Mouse (Mus musculus) forebrain, embryonic 13.5 days (tissue): ENCODE measurements at regions not wholly inside any gene's neighbourhood (a gene's known extent, or its start where the extent isn't known, plus 50 kb on each side); places are given as distances from the start of the nearest gene placed in this dataset.

ENCODE experiments used
- ATAC-seq: fragments of 200-750 bp; cut with Nextera tagmentation; 2 replicates; pipeline ENCODE4 v1.8.0; 2017
- H3K27ac ChIP-seq: fragments of 300-500 bp; sonication (generic); 2 replicates; pipeline ENCODE4 v1.5.1; 2015; ENCODE audit warnings: inconsistent platforms, mild to moderate bottlenecking, moderate library complexity
- H3K27me3 ChIP-seq: fragments of 300-500 bp; sonication (generic); 2 replicates; pipeline ENCODE4 v1.6.1; 2015; ENCODE audit warnings: mild to moderate bottlenecking, inconsistent platforms
- H3K36me3 ChIP-seq: fragments of 300-500 bp; sonication (generic); 2 replicates; pipeline ENCODE4 v1.6.1; 2015; ENCODE audit warnings: mild to moderate bottlenecking, inconsistent platforms; ENCODE audit not compliant: poor library complexity, severe bottlenecking
- H3K4me1 ChIP-seq: fragments of 300-500 bp; sonication (generic); 2 replicates; pipeline ENCODE4 v1.6.1; 2015; ENCODE audit warnings: inconsistent platforms
- H3K4me2 ChIP-seq: fragments of 300-500 bp; sonication (generic); 2 replicates; pipeline ENCODE4 v1.6.1; 2015; ENCODE audit warnings: inconsistent platforms, mild to moderate bottlenecking, moderate library complexity
- H3K4me3 ChIP-seq: fragments of 300-500 bp; sonication (generic); 2 replicates; pipeline ENCODE4 v1.5.1; 2015; ENCODE audit warnings: mild to moderate bottlenecking, inconsistent platforms
- H3K9ac ChIP-seq: fragments of 300-500 bp; sonication (generic); 2 replicates; pipeline ENCODE4 v1.6.1; 2015; ENCODE audit warnings: mild to moderate bottlenecking, inconsistent platforms
- H3K9me3 ChIP-seq: fragments of 300-500 bp; sonication (generic); replicated peaks from 2 replicates; pipeline ENCODE4 v1.6.1; 2016; ENCODE audit warnings: inconsistent platforms
- WGBS: fragments of 180-500 bp; shearing (Covaris S2); methylation state at CpG from one replicate; pipeline ENCODE4 v1.1.7; 2015; 5-methylcytosine and 5-hydroxymethylcytosine counted together

- WGBS: 24% methylated on average over 8 of the region's 8 CpGs
- peaks cover 5% of the 10 kb centered on the region; the same call in 1 of the 2 replicates for H3K4me1 ChIP-seq
Measured at GRCm38 (mm10) chr11:111828455-111828854, 762.5 kb downstream of the Kcnj2 start.

GRCm38 (mm10) chr11:111838996-111839395 is 773.0 kb downstream of the Kcnj2 start:
- no peak for ATAC-seq
- Histone ChIP-seq H3K27me3 (no peaks in the 10 kb centered on the region), H3K27ac (no peak overlapping the region), H3K9ac (no peak overlapping the region), H3K4me3 (no peak overlapping the region), H3K4me2 (no peak overlapping the region), H3K36me3 (no peaks in the 10 kb centered on the region), H3K4me1 (peaks cover 5% of the 10 kb centered on the region), H3K9me3 (no peaks in the 10 kb centered on the region)
- WGBS: 82% methylated on average over 5 of the region's 5 CpGs

More at GRCm38 (mm10) chr11:111828455-111828854, 762.5 kb downstream of the Kcnj2 start:
- no peak overlapping the region for H3K27ac ChIP-seq
- H3K36me3 ChIP-seq: no peaks in the 10 kb centered on the region
- no peaks in the 10 kb centered on the region for H3K9me3 ChIP-seq
- no peaks in the 10 kb centered on the region for H3K27me3 ChIP-seq
- H3K4me2 ChIP-seq: no peak overlapping the region
- ATAC-seq: no peak
- H3K4me3 ChIP-seq: no peak overlapping the region
- no peak overlapping the region for H3K9ac ChIP-seq

GRCm38 (mm10) chr11:111843728-111844258 is 777.8 kb downstream of the Kcnj2 start:
- 7% methylated on average over 4 of the region's 4 CpGs for WGBS
- H3K27ac ChIP-seq: peak overlapping the region; percentile 14

GRCm38 (mm10) chr11:111844382-111845027 is 778.5 kb downstream of the Kcnj2 start:
- Histone ChIP-seq H3K27ac (peak overlapping the region; percentile 14; the same call in 1 of the 2 replicates), H3K9ac (no peak overlapping the region), H3K4me2 (no peak overlapping the region), H3K4me1 (peaks cover 15% of the 10 kb centered on the region), H3K27me3 (no peaks in the 10 kb centered on the region), H3K9me3 (no peaks in the 10 kb centered on the region), H3K36me3 (no peaks in the 10 kb centered on the region), H3K4me3 (no peak overlapping the region)
- peak; percentile 82; the same call in 1 of the 2 replicates for ATAC-seq
- 5% methylated on average over 7 of the region's 7 CpGs for WGBS

More at GRCm38 (mm10) chr11:111843728-111844258, 777.8 kb downstream of the Kcnj2 start:
- no peak overlapping the region for H3K4me3 ChIP-seq
- H3K9me3 ChIP-seq: no peaks in the 10 kb centered on the region
- no peak overlapping the region for H3K4me2 ChIP-seq
- peaks cover 15% of the 10 kb centered on the region for H3K4me1 ChIP-seq
- no peaks in the 10 kb centered on the region for H3K27me3 ChIP-seq
- H3K36me3 ChIP-seq: no peaks in the 10 kb centered on the region
- H3K9ac ChIP-seq: no peak overlapping the region
- ATAC-seq: peak; percentile 82

GRCm38 (mm10) chr11:111857288-111857687 is 791.3 kb downstream of the Kcnj2 start:
- H3K36me3 ChIP-seq: no peaks in the 10 kb centered on the region
- H3K4me2 ChIP-seq: no peak overlapping the region
- no peak overlapping the region for H3K27ac ChIP-seq
- no peaks in the 10 kb centered on the region for H3K4me1 ChIP-seq
- no peak for ATAC-seq
- H3K9ac ChIP-seq: no peak overlapping the region
- no peaks in the 10 kb centered on the region for H3K27me3 ChIP-seq
- no peak overlapping the region for H3K4me3 ChIP-seq
- no peaks in the 10 kb centered on the region for H3K9me3 ChIP-seq
- 81% methylated on average over 2 of the region's 2 CpGs for WGBS

- WGBS: 79% methylated on average over 5 of the region's 5 CpGs
- H3K4me1 ChIP-seq: no peaks in the 10 kb centered on the region
Measured at GRCm38 (mm10) chr11:111858111-111858510, 792.1 kb downstream of the Kcnj2 start.

GRCm38 (mm10) chr11:111865143-111865542 is 799.2 kb downstream of the Kcnj2 start:
- Histone ChIP-seq H3K9ac (no peak overlapping the region), H3K27ac (no peak overlapping the region), H3K4me3 (no peak overlapping the region), H3K9me3 (no peaks in the 10 kb centered on the region), H3K27me3 (no peaks in the 10 kb centered on the region), H3K4me2 (no peak overlapping the region), H3K4me1 (no peaks in the 10 kb centered on the region), H3K36me3 (no peaks in the 10 kb centered on the region)
- no peak for ATAC-seq
- WGBS: 47% methylated on average over 1 of the region's 1 CpGs

More at GRCm38 (mm10) chr11:111858111-111858510, 792.1 kb downstream of the Kcnj2 start:
- Histone ChIP-seq H3K9ac (no peak overlapping the region), H3K36me3 (no peaks in the 10 kb centered on the region), H3K4me3 (no peak overlapping the region), H3K27me3 (no peaks in the 10 kb centered on the region), H3K4me2 (no peak overlapping the region), H3K9me3 (no peaks in the 10 kb centered on the region), H3K27ac (no peak overlapping the region)
- no peak for ATAC-seq

- Histone ChIP-seq H3K9me3 (no peaks in the 10 kb centered on the region), H3K4me3 (no peak overlapping the region), H3K9ac (no peak overlapping the region), H3K4me2 (no peak overlapping the region), H3K27ac (no peak overlapping the region), H3K36me3 (no peaks in the 10 kb centered on the region), H3K4me1 (no peaks in the 10 kb centered on the region), H3K27me3 (no peaks in the 10 kb centered on the region)
- ATAC-seq: no peak
- WGBS: 92% methylated on average over 4 of the region's 4 CpGs
Measured at GRCm38 (mm10) chr11:111875406-111875805, 809.4 kb downstream of the Kcnj2 start.

GRCm38 (mm10) chr11:111880146-111880545 is 814.2 kb downstream of the Kcnj2 start:
- no peak overlapping the region for H3K27ac ChIP-seq
- H3K4me1 ChIP-seq: no peaks in the 10 kb centered on the region
- WGBS: 94% methylated on average over 6 of the region's 6 CpGs
- no peaks in the 10 kb centered on the region for H3K36me3 ChIP-seq
- no peaks in the 10 kb centered on the region for H3K27me3 ChIP-seq
- H3K4me3 ChIP-seq: no peak overlapping the region
- no peak for ATAC-seq
- no peak overlapping the region for H3K9ac ChIP-seq
- no peaks in the 10 kb centered on the region for H3K9me3 ChIP-seq
- H3K4me2 ChIP-seq: no peak overlapping the region

- Histone ChIP-seq H3K27ac (no peak overlapping the region), H3K4me2 (no peak overlapping the region), H3K27me3 (no peaks in the 10 kb centered on the region), H3K9me3 (no peaks in the 10 kb centered on the region), H3K9ac (no peak overlapping the region), H3K4me3 (no peak overlapping the region), H3K36me3 (no peaks in the 10 kb centered on the region), H3K4me1 (peaks cover 25% of the 10 kb centered on the region)
- 64% methylated on average over 3 of the region's 3 CpGs for WGBS
- peak; percentile 45; the same call in 1 of the 2 replicates for ATAC-seq
Measured at GRCm38 (mm10) chr11:111890026-111890425, 824.1 kb downstream of the Kcnj2 start.

- no peaks in the 10 kb centered on the region for H3K9me3 ChIP-seq
- H3K9ac ChIP-seq: no peak overlapping the region
- H3K4me3 ChIP-seq: no peak overlapping the region
- ATAC-seq: peak; percentile 70
- WGBS: 7% methylated on average over 8 of the region's 8 CpGs
- no peaks in the 10 kb centered on the region for H3K27me3 ChIP-seq
- H3K36me3 ChIP-seq: no peaks in the 10 kb centered on the region
- H3K27ac ChIP-seq: 0 out of 2 replicates have a peak overlapping the region, but pooled peaks have one; percentile 26
- H3K4me2 ChIP-seq: peak overlapping the region; percentile 41
- peaks cover 25% of the 10 kb centered on the region for H3K4me1 ChIP-seq
Measured at GRCm38 (mm10) chr11:111893861-111894260, 827.9 kb downstream of the Kcnj2 start.

- H3K4me2 ChIP-seq: no peak overlapping the region
- no peaks in the 10 kb centered on the region for H3K27me3 ChIP-seq
- no peak overlapping the region for H3K9ac ChIP-seq
- no peak for ATAC-seq
- H3K36me3 ChIP-seq: no peaks in the 10 kb centered on the region
- WGBS: 88% methylated on average over 4 of the region's 4 CpGs
- no peak overlapping the region for H3K4me3 ChIP-seq
- H3K4me1 ChIP-seq: peaks cover 19% of the 10 kb centered on the region
- H3K27ac ChIP-seq: no peak overlapping the region
- H3K9me3 ChIP-seq: no peaks in the 10 kb centered on the region
Measured at GRCm38 (mm10) chr11:111895221-111896200, 829.5 kb downstream of the Kcnj2 start.
